Mouse (Mus musculus): Measurements from ENCODE around the gene Celsr1. TPM values are rescaled to one million over a fixed set of nuclear protein-coding genes. Genes with fewer than 3 reads are reported as not detected.

Gene Celsr1
- polyA plus RNA-seq, 1 experiment, result 0.16 TPM

GRCm38 (mm10) chr15:85893871-85894270, 139.7 kb downstream of the Celsr1 start:
- TF ChIP-seq USF1 (IDR thresholded peaks at IDR 0.05; ENCODE audit: low read depth) (no peak), CTCF (IDR thresholded peaks at IDR 0.05; ENCODE audit: control insufficient read depth, insufficient read depth, insufficient read length) (no peak), MAX (IDR thresholded peaks at IDR 0.05) (no peak), MYOD1 (IDR thresholded peaks at IDR 0.05; ENCODE audit: control insufficient read depth, insufficient read length, low read depth) (no peak), CEBPB (IDR thresholded peaks at IDR 0.05; ENCODE audit: low read depth) (no peak), FOSL1 (IDR thresholded peaks at IDR 0.05; ENCODE audit: insufficient read depth, low read length, poor library complexity, severe bottlenecking) (no peak), MYOG (IDR thresholded peaks at IDR 0.05; ENCODE audit: control insufficient read depth, extremely low read depth, insufficient read length) (no peak)
- no peak overlapping the region for H3ac ChIP-seq (ENCODE audit: control insufficient read depth, insufficient read length, low read depth)
- no peaks in the 10 kb centered on the region for H3K27me3 ChIP-seq (ENCODE audit: control insufficient read depth, insufficient read depth, insufficient read length)
- no peaks in the 10 kb centered on the region for H3K79me3 ChIP-seq (ENCODE audit: low read depth)
- H3K4me3 ChIP-seq (ENCODE audit: insufficient read depth, poor library complexity, severe bottlenecking), result no peak overlapping the region
- peaks cover 54% of the 10 kb centered on the region for H3K36me3 ChIP-seq (ENCODE audit: control insufficient read depth, insufficient read depth)
- H3K79me2 ChIP-seq (ENCODE audit: control insufficient read depth, insufficient read depth), result no peaks in the 10 kb centered on the region

- no peaks in the 10 kb centered on the region for H3K79me3 ChIP-seq (ENCODE audit: low read depth)
- TF ChIP-seq MYOG (IDR thresholded peaks at IDR 0.05; ENCODE audit: control insufficient read depth, extremely low read depth, insufficient read length) (no peak), FOSL1 (IDR thresholded peaks at IDR 0.05; ENCODE audit: insufficient read depth, low read length, poor library complexity, severe bottlenecking) (no peak), USF1 (IDR thresholded peaks at IDR 0.05; ENCODE audit: low read depth) (no peak), MYOD1 (IDR thresholded peaks at IDR 0.05; ENCODE audit: control insufficient read depth, insufficient read length, low read depth) (no peak), CTCF (IDR thresholded peaks at IDR 0.05; ENCODE audit: control insufficient read depth, insufficient read depth, insufficient read length) (no peak), MAX (IDR thresholded peaks at IDR 0.05) (no peak), CEBPB (IDR thresholded peaks at IDR 0.05; ENCODE audit: low read depth) (no peak)
- no peaks in the 10 kb centered on the region for H3K27me3 ChIP-seq (ENCODE audit: control insufficient read depth, insufficient read depth, insufficient read length)
- H3K36me3 ChIP-seq (ENCODE audit: control insufficient read depth, insufficient read depth), result peaks cover 60% of the 10 kb centered on the region
- H3K4me3 ChIP-seq (ENCODE audit: insufficient read depth, poor library complexity, severe bottlenecking), result no peak overlapping the region
- H3K79me2 ChIP-seq (ENCODE audit: control insufficient read depth, insufficient read depth), result no peaks in the 10 kb centered on the region
- no peak overlapping the region for H3ac ChIP-seq (ENCODE audit: control insufficient read depth, insufficient read length, low read depth)
Observed at GRCm38 (mm10) chr15:85892498-85893118, 141.0 kb downstream of the Celsr1 start.

GRCm38 (mm10) chr15:85891971-85892370, 141.6 kb downstream of the Celsr1 start:
- no peak for TF ChIP-seq FOSL1 (IDR thresholded peaks at IDR 0.05; ENCODE audit: insufficient read depth, low read length, poor library complexity, severe bottlenecking)
- TF ChIP-seq MAX (IDR thresholded peaks at IDR 0.05), result no peak
- no peak for TF ChIP-seq USF1 (IDR thresholded peaks at IDR 0.05; ENCODE audit: low read depth)
- no peak for TF ChIP-seq MYOG (IDR thresholded peaks at IDR 0.05; ENCODE audit: control insufficient read depth, extremely low read depth, insufficient read length)
- TF ChIP-seq MYOD1 (IDR thresholded peaks at IDR 0.05; ENCODE audit: control insufficient read depth, insufficient read length, low read depth), result no peak
- TF ChIP-seq CEBPB (IDR thresholded peaks at IDR 0.05; ENCODE audit: low read depth), result no peak
- TF ChIP-seq CTCF (IDR thresholded peaks at IDR 0.05; ENCODE audit: control insufficient read depth, insufficient read depth, insufficient read length), result no peak
- Histone ChIP-seq H3K36me3 (ENCODE audit: control insufficient read depth, insufficient read depth) (peaks cover 54% of the 10 kb centered on the region), H3K79me3 (ENCODE audit: low read depth) (no peaks in the 10 kb centered on the region), H3K79me2 (ENCODE audit: control insufficient read depth, insufficient read depth) (no peaks in the 10 kb centered on the region), H3K4me3 (ENCODE audit: insufficient read depth, poor library complexity, severe bottlenecking) (no peak overlapping the region), H3ac (ENCODE audit: control insufficient read depth, insufficient read length, low read depth) (no peak overlapping the region), H3K27me3 (ENCODE audit: control insufficient read depth, insufficient read depth, insufficient read length) (no peaks in the 10 kb centered on the region)

- Histone ChIP-seq H3K79me2 (ENCODE audit: control insufficient read depth, insufficient read depth) (no peaks in the 10 kb centered on the region), H3K79me3 (ENCODE audit: low read depth) (no peaks in the 10 kb centered on the region), H3K27me3 (ENCODE audit: control insufficient read depth, insufficient read depth, insufficient read length) (no peaks in the 10 kb centered on the region), H3K36me3 (ENCODE audit: control insufficient read depth, insufficient read depth) (peaks cover 68% of the 10 kb centered on the region), H3ac (ENCODE audit: control insufficient read depth, insufficient read length, low read depth) (no peak overlapping the region), H3K4me3 (ENCODE audit: insufficient read depth, poor library complexity, severe bottlenecking) (no peak overlapping the region)
- no peak for TF ChIP-seq MAX (IDR thresholded peaks at IDR 0.05)
- no peak for TF ChIP-seq FOSL1 (IDR thresholded peaks at IDR 0.05; ENCODE audit: insufficient read depth, low read length, poor library complexity, severe bottlenecking)
- TF ChIP-seq CEBPB (IDR thresholded peaks at IDR 0.05; ENCODE audit: low read depth), result no peak
- TF ChIP-seq CTCF (IDR thresholded peaks at IDR 0.05; ENCODE audit: control insufficient read depth, insufficient read depth, insufficient read length), result no peak
- TF ChIP-seq MYOD1 (IDR thresholded peaks at IDR 0.05; ENCODE audit: control insufficient read depth, insufficient read length, low read depth), result no peak
- no peak for TF ChIP-seq USF1 (IDR thresholded peaks at IDR 0.05; ENCODE audit: low read depth)
- TF ChIP-seq MYOG (IDR thresholded peaks at IDR 0.05; ENCODE audit: control insufficient read depth, extremely low read depth, insufficient read length), result no peak
Observed at GRCm38 (mm10) chr15:85889235-85889634, 144.3 kb downstream of the Celsr1 start.

GRCm38 (mm10) chr15:85885606-85886005, 148.0 kb downstream of the Celsr1 start:
- no peak overlapping the region for H3ac ChIP-seq (ENCODE audit: control insufficient read depth, insufficient read length, low read depth)
- no peaks in the 10 kb centered on the region for H3K27me3 ChIP-seq (ENCODE audit: control insufficient read depth, insufficient read depth, insufficient read length)
- TF ChIP-seq CEBPB (IDR thresholded peaks at IDR 0.05; ENCODE audit: low read depth) (no peak), MAX (IDR thresholded peaks at IDR 0.05) (no peak), CTCF (IDR thresholded peaks at IDR 0.05; ENCODE audit: control insufficient read depth, insufficient read depth, insufficient read length) (no peak), MYOD1 (IDR thresholded peaks at IDR 0.05; ENCODE audit: control insufficient read depth, insufficient read length, low read depth) (no peak), MYOG (IDR thresholded peaks at IDR 0.05; ENCODE audit: control insufficient read depth, extremely low read depth, insufficient read length) (no peak), FOSL1 (IDR thresholded peaks at IDR 0.05; ENCODE audit: insufficient read depth, low read length, poor library complexity, severe bottlenecking) (no peak), USF1 (IDR thresholded peaks at IDR 0.05; ENCODE audit: low read depth) (no peak)
- H3K36me3 ChIP-seq (ENCODE audit: control insufficient read depth, insufficient read depth), result peaks cover 44% of the 10 kb centered on the region
- no peaks in the 10 kb centered on the region for H3K79me3 ChIP-seq (ENCODE audit: low read depth)
- H3K79me2 ChIP-seq (ENCODE audit: control insufficient read depth, insufficient read depth), result no peaks in the 10 kb centered on the region
- no peak overlapping the region for H3K4me3 ChIP-seq (ENCODE audit: insufficient read depth, poor library complexity, severe bottlenecking)

All from C2C12 (cell line).